16 mouse cellular contexts compared by ENCODE assay signal in genomic region chr7:123101295-123101694, GRCm38 (mm10).
"Had no signal": no experiment of that assay in that cellular context is flagged by ENCODE, and none has a peak within 500 bp of the region (broad histone marks: within the 10 kb centered on the region; RNA-seq: fewer than 3 reads in every experiment).

No protein-coding gene starts in this region.

- H3K27ac ChIP-seq: neural tube, embryonic 13.5 days; neural tube, embryonic 15.5 days; stomach, embryonic 15.5 days; stomach, postnatal 0 days had no signal

- H3K36me3 ChIP-seq: neural tube, embryonic 13.5 days; neural tube, embryonic 15.5 days; stomach, embryonic 15.5 days had no signal

- H3K4me3 ChIP-seq: neural tube, embryonic 13.5 days; neural tube, embryonic 15.5 days; stomach, embryonic 15.5 days had no signal

- H3K9ac ChIP-seq: neural tube, embryonic 13.5 days; neural tube, embryonic 15.5 days; stomach, embryonic 15.5 days had no signal

- H3K4me2 ChIP-seq: neural tube, embryonic 13.5 days; neural tube, embryonic 15.5 days; stomach, embryonic 15.5 days had no signal

- H3K27me3 ChIP-seq: neural tube, embryonic 13.5 days; neural tube, embryonic 15.5 days; stomach, embryonic 15.5 days had no signal

- H3K9me3 ChIP-seq: neural tube, embryonic 13.5 days; neural tube, embryonic 15.5 days; stomach, embryonic 15.5 days had no signal

- DNase-seq: retina, postnatal 1 day; right cerebral cortex, adult 18-20 months; right cerebral cortex, postnatal 14 days; right cerebral cortex, postnatal 25 days; right cerebral cortex, postnatal 4 days; spleen, adult 18-20 months; thymus, adult 18-20 months; thymus, adult 2 months; thymus, postnatal 14 days; thymus, postnatal 25 days; thymus, postnatal 36 days; thymus, postnatal 4 days had no signal
